Mouse (Mus musculus) megakaryocyte-erythroid progenitor cell, adult 5-6 weeks (primary cell): ENCODE results near the gene Vash1. TPM values are rescaled to one million over a fixed set of nuclear protein-coding genes. Genes with fewer than 3 reads are reported as not detected.

Source experiments
- ATAC-seq: replicated peaks from 2 replicates; pipeline ENCODE4 v1.8.0; 2016; ENCODE audit warnings: mild to moderate bottlenecking, inconsistent platforms; ENCODE audit not compliant: severe bottlenecking, poor library complexity, low FRiP score, low TSS enrichment
- total RNA-seq, 2 experiments: library from RNA; stranded (forward) in 1 of 2; stranded (reverse) in 1 of 2; fragments of 200-1000, 215-1000 nt in 1 of 2; fragments of >200 nt in 1 of 2; fragmentation: Nextera tagmentation in 1 of 2; gene quantifications; 2 replicates each; pipeline ENCODE4 v1.2.3; 2014 to 2017

Vash1 gene
- total RNA-seq, 2 experiments from 2014 or later, result 0.28 TPM; not detected in 1

DNA sequence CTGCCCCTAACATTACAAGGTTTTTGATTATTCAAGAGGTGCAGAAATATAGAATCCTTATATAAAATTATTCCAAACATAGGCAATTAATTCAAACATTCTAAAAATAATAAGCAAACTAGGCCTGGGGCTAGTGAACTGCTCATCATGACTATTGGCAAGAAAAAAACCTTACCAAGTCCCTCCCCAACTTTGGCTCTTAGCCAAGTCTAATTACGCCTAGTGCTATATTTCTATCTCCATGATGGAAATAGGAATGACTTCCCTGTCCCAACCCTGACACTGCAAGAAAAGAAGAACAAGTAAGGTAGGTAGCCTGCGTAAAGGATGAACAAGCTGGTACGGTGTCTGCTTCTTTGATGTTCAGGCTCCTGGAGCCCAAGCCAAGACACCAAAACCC is 24.2 kb downstream of the Vash1 start:
- no peak for ATAC-seq

DNA sequence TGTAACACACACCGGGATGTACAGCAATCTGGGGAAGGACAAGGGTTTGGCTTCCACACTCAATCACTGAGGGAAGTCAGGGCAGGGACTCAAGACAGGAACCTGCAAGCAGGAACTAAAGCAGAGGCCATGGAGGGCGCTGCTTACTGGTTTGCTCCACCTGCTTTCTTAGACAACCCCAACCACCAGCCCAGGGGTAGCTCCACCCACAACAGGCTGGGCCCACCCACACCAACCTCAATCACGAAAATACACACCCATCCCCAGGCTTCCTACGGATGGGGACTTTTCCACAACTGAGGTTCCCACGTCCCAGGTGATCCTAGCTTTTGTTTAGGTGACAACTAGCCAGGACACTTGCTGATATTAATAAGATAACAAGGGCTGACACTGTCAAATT is 27.3 kb downstream of the Vash1 start:
- no peak for ATAC-seq

DNA sequence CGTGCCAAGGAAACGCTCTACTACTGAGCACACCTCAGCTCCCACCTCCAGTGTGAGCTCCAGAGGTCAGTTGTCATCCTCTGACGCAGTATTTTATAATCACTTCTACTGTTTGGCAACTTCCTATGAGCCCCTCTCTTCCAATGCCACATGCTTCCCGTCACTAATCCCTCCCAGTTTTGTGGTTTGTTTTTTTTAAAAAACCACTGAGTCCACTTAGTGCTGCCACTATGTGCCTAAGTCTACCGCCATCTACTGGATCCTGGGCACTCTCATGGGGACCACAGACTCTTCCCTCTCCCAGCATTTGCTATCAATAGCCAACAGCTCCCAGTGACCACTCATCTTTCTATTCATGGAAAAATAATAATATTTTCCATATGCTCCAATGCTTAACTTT is 35.5 kb downstream of the Vash1 start:
- ATAC-seq, result peak; percentile 68

DNA sequence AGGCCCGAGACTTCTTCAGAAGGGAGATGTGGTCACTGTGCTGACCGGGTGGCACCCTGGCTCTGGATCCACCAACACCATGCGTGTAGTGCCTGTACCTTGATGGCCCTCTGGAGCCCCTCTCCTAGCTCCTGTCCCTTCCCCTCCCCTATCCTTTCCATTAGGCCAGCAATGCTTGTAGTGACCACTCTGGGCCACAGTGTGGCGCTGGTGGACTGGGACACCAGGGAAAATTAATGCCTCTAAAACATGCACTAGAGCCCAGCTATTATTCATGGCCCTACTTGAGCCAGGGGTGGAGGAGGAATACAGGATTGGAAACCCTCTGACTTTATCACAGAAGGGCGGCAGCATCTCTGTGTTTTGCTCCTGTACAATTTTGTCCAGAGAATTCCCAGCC is 36.9 kb downstream of the Vash1 start:
- ATAC-seq, result 0 out of 2 replicates have a peak, but pooled peaks have one; percentile 48

DNA sequence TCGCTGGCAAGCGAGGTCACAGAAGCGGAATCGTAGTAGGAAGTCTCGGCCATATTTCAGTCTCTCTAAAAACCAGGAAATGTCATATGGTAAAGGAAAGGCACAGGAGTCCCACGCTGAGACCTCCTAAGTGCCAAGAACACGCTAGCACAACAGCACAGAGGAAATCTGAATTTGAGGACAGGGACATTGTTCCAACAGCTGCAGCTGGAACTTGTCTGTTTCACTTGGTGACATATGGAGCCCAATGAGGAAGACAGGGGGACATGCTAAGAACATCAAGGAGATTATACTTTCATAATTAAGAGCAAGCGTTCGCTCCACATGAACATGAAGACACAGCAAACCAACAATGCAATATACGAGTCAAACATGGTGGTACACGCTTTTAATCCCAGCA is 38.5 kb downstream of the Vash1 start:
- ATAC-seq, result no peak

DNA sequence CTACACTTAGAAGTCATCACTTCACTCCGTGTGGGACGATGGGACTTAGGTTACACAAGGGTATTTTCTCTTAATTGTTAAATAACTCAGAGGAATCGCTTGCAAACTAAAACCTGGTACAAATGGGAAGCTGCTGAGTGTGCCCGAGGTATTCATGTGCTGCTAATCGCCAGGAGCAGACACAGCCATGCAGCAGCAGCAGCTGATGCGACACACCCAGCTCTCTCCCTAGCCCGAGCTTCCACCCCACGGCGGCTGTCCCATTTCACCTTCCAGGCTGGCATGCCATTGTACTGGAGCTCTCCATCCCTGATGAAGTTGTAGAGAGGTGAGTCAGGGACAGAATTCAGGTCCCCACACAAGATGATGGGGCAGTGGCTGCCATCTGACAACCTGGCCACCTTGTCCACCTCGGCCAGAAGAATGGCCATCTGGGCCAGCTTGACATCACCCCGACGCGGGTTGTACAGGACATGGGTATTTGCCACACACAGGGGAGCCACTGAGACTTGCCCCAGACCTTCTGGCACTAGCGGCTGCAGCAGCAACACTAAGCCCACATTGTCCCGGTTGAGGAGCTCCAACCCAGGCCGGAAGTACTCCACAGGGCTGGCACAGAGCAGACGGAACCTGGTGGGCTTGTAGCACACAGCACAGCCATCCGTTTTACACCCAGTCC is 41.6 kb downstream of the Vash1 start:
- no peak for ATAC-seq

DNA sequence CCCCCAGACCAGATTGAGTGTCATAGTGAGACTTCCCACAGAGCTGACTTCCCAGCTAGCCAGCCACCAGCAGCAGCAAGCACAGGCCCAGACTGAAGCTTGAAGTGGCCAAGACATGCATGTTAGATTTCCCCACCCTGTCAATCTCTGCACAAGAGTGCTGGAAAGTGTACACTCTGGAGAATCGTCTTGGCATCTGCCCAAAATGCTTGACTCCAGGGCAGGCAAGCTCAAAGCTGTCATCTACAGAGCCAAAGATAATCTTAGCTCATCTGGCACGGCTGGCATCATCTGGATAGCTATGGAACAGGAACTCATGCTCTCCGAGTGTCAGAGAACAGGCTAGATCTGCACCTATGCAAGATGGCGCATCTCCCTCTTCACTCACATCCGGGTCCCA is 43.0 kb downstream of the Vash1 start:
- ATAC-seq, result no peak

DNA sequence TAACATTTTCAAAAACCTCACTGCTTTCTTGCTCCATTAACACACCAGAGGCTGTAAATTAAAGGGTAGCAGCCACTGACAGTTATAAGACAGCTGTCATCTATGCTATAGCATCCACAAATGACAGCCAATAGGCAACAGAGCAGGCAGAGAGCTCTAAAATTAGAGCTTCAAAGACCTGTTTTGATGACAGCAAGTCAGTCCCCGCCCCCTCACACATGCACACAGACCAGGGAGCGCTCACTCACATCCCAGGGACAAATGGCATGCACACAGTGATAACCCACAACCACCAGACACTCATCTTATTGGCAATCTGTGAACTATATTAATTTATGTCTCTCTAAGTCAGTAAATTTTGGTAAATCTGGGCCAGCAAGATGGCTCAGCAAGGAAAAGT is 45.8 kb downstream of the Vash1 start:
- no peak for ATAC-seq

DNA sequence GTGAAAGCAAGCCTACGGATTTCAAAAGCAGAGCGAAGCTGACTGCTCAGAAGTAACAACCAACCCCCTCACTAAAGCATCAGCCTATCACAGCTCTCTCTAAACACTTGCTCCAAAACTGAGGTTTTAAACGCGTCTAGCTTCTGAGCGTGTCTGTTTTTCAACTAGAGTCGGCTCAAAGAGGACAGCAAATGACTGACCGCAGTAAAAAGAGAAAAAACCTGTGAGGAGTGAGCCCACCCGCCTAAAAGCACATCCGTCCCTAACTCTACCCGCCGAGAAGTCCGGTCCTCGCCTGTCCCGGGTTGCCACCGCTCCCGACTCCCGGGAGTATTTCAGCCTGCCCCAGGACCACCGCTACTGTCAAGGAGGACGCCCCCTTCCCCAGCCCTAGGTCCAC is 47.2 kb downstream of the Vash1 start:
- peak; percentile 35; the same call in 1 of the 2 replicates for ATAC-seq

DNA sequence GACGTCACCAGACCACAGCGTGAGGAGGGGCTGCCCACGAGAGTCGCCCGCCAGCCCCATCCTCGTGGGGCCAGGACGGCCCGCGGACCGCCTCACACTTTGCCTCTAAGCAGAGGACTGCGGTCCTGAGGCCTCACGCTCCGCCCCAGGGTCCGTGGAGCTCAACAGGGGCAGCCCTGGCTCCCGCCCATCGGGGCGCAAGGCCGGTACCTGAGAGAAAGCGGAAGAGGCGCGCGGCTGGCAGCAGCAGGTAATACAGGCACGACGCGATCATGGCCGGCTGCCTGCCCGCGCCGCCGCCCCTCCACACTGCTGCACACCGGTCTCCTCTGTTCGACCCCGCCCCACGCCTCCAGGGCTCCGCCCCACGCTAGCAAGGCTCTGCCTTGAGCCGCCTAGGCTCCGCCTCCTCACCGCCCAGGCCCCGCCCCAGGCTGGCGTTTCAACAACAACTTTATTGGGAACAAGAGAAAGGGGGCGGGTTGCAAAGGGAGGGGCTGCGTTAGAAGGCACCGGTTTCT is 47.7 kb downstream of the Vash1 start, which contains the start of gene Angel1:
Angel1 (minus strand) TSS at position 341 of the 521 bp plus-strand sequence.
- peak; percentile 99 for ATAC-seq

DNA sequence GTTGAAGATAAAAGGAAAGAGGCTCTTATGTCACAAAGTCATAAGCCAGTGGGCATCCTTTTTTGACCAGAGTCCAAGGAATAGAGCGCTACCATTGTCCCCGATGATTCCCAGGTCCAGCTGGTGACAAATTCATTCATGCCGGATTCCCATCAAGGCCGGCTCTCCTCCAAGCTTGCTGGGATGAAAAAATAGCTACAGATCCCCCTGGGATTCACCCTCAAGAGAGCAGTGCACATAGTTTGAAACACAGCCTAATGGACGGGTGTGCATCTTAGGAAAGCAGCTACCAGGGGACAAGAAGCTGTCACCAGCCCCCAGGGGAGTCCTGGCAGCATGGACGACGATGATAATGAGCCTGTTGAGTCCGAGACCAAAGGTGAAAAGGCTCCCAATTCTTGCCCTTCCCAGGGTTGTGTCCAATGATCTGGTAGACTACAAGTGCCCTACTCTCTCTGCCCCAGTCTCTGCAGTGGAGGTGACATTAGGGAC is 55.9 kb downstream of the Vash1 start, which contains the start of gene Lrrc74a:
Lrrc74a (plus strand) TSS at position 51 of the 492 bp plus-strand sequence.
- no peak for ATAC-seq

Other genes with a start within 250 kb of the Vash1 start
- 4.3 and 7.2 TPM in 2 replicates for gene Angel1, start 47.8 kb downstream of the Vash1 start, total RNA-seq (2014; fragmentation: Nextera tagmentation)
- 0.85 and 4.7 TPM in 2 replicates for gene Angel1, start 47.8 kb downstream of the Vash1 start, total RNA-seq (2017)
- not detected in 2 replicates for gene Lrrc74a, start 55.7 kb downstream of the Vash1 start, total RNA-seq (2014; fragmentation: Nextera tagmentation)
- not detected in 2 replicates for gene Lrrc74a, start 55.7 kb downstream of the Vash1 start, total RNA-seq (2017)
- gene Irf2bpl, start 206.1 kb downstream of the Vash1 start, total RNA-seq (2014; fragmentation: Nextera tagmentation), result 0.76 and 0.94 TPM in 2 replicates
- 1.1 and 2.7 TPM in 2 replicates for gene Irf2bpl, start 206.1 kb downstream of the Vash1 start, total RNA-seq (2017)